Mouse (Mus musculus): Measurements from ENCODE around the gene Rpsa. TPM values are rescaled to one million over a fixed set of nuclear protein-coding genes. Genes with fewer than 3 reads are reported as not detected.

Gene Rpsa
- total RNA-seq, 2 experiments from 2014 or later, result 401 to 460 TPM

DNA sequence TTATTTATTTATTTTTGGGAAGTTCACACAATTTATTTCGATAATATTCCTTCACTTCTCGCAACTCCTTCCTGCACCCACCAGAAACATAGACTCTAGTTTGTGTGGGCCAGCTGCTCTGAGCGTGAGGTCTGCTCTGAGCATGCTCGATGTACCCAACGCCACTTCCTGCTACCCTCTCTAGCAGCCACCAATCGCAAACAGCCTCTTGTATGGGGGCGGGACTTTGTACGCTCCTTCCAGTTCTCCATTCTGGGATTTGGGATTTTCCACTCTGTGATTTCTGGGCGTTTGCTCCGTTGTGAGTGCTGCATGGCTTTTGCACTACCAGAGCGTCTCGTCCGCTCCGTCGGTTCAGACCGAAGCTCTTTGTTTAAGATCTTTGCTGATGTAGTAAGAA, 36.4 kb downstream of the Rpsa start:
- DNase-seq (ENCODE audit: low spot score), result no peak

GRCm38 (mm10) chr9:120167826-120168225, 40.3 kb downstream of the Rpsa start:
- no peak for DNase-seq (ENCODE audit: low spot score)

DNA sequence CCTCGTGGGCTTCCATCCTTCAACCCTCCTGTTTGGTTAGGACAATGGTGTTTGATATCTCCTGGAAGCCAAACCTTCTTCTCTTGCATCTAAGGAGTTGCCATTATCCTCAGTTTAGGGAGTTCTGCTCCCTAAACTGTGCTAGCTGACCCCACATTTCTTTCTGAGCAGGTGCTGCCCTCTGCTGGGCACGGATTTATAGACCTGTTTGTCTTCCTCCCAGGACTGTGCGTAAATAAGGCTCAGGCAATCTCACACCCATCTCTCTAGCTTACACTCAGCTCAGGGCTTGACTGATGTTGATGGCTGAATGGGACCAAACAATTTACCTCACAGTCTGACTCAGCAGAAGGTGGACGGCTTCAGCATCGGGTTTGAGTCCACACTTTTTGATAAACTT, 43.8 kb downstream of the Rpsa start:
- DNase-seq (ENCODE audit: low spot score), result peak; percentile 36

DNA sequence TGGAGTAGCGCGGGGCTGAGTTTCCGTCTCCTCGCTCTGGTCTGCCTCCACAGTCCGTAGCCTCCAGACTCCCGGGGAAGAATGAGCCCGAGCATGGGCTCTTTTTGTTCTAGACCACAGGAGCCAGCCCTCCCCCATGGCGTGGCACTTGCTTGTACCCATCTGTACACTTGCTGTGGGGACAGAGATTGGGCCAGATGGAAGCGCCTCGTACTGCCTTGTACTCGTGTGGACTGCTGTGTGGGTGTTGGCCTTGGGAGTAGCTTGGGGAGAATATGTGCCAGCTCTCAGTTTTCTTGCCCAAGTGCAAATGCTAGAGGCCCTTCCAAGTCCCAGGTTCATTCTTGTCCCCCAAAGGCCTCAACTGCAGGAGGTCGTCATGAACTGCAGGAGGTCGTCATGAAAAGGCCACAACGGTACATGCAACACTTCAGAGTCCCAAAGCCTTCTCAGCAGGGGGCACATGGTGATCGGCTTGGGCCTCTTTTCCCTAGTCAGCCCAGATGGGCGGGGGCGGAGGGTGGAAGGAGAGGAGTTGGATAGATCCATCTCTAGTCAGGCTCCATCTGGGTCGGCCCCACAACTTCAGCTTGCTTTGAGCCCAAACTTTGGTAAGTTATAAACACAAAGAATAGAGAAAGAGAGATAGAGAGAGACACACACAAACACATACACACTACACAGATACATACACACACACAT, 47.1 kb downstream of the Rpsa start:
- no peak for DNase-seq (ENCODE audit: low spot score)

DNA sequence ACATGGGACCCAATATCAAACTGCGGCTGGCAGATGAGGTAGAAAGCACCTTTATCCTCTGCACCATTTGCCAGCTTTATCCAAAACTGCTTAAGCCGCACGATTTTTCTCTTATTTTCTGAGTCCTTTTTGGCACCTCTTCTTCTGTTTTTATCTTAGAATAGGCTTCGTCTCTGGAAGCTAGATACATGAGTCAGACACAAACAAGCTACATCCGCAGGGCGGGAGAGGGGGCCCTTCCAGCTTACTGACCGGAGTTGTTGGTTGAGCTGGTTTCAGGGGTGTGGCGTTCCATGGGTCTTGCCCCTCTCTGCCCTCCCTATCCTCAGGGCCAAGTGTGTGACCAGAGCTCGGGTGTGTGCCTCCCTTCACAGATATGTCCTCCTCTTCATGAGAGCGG, 51.3 kb downstream of the Rpsa start:
- no peak for DNase-seq (ENCODE audit: low spot score)

Other genes with a start within 250 kb of the Rpsa start
- gene Wdr48, start 232.8 kb upstream of the Rpsa start, total RNA-seq (2021), result 10 to 100 TPM; 10.4 to 11.1 TPM
- 10 to 100 TPM; 21.0 to 21.6 TPM for gene Gorasp1, start 190.1 kb upstream of the Rpsa start, total RNA-seq (2021)
- not detected for gene Ttc21a, start 190.1 kb upstream of the Rpsa start, total RNA-seq (2021)
- 10 to 100 TPM; 11.4 to 27.0 TPM for gene Csrnp1, start 143.0 kb upstream of the Rpsa start, total RNA-seq (2021)
- gene Xirp1, start 104.1 kb upstream of the Rpsa start, total RNA-seq (2021), result 100 to 1,000 TPM in 1 of 2 experiments, 10 to 100 TPM in 1; 81.3 to 590 TPM
- under 1 TPM in 1 of 2 experiments, not detected in 1; 0.21 TPM for gene Cx3cr1, start 57.8 kb upstream of the Rpsa start, total RNA-seq (2021)
- not detected for gene Ccr8, start 35.6 kb upstream of the Rpsa start, total RNA-seq (2021)
- 10 to 100 TPM; 11.6 to 11.7 TPM for gene Slc25a38, start 17.3 kb upstream of the Rpsa start, total RNA-seq (2021)
- not detected for gene Mobp, start 22.0 kb downstream of the Rpsa start, total RNA-seq (2021)
- 1 to 10 TPM in 1 of 2 experiments, under 1 TPM in 1; 1.00 to 1.3 TPM for gene Myrip, start 173.8 kb downstream of the Rpsa start, total RNA-seq (2021)